Mouse (Mus musculus) brain, embryonic 14.5 days (tissue): ENCODE results near the gene Cx3cl1.

Source experiments
- CTCF ChIP-seq: fragments of 200-500 bp; IDR thresholded peaks from 2 replicates; pipeline ENCODE4 v1.5.1; 2012; ENCODE audit warnings: inconsistent platforms, mild to moderate bottlenecking, moderate library complexity, borderline replicate concordance; ENCODE audit not compliant: insufficient read depth, insufficient read length; ENCODE audit errors: extremely low read depth
- POLR2A ChIP-seq: fragments of 200-500 bp; IDR thresholded peaks from 2 replicates; pipeline ENCODE4 v1.6.1; 2012; ENCODE audit warnings: mild to moderate bottlenecking, inconsistent platforms, borderline replicate concordance; ENCODE audit not compliant: poor library complexity, insufficient read depth, insufficient read length, severe bottlenecking; ENCODE audit errors: extremely low read depth

DNA sequence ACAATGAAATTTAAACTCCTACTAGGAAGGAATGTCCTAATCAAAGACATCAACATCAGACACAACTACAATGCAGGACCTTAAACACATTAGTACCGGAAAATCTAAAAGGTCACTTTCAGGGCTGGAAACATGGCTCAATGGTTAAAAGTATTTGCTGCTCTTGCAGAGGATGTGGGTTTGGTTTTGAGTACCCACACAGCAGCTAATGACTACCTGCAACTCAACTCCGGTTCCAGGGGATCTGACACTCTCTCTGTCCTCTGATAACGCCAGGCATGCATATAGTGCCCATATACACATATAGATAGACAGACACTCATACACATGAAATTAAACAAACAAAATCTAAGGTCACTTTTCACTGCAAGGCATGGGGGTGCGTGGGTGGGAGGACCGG is 54.4 kb downstream of the Cx3cl1 start:
- TF ChIP-seq CTCF = no peak
- TF ChIP-seq POLR2A = no peak
